Mouse (Mus musculus): ENCODE measurements around the gene Gtsf1l. TPM values are rescaled to one million over a fixed set of nuclear protein-coding genes. Genes with fewer than 3 reads are reported as not detected.

Gene Gtsf1l
- total and polyA plus RNA-seq, 3 experiments = 0.68 TPM; not detected in 2

- Histone ChIP-seq H3K27ac (no peak within 1 kb of the TSS), H3K36me3 (ENCODE audit: control insufficient read depth, insufficient read depth, low read length) (no peaks in the 10 kb centered on the region), H3K79me2 (replicated peaks; ENCODE audit: control insufficient read depth, insufficient read depth, low read length) (no peaks in the 10 kb centered on the region), H3K4me3 (peak within 1 kb of the TSS; percentile 56), H3K27me3 (ENCODE audit: control insufficient read depth, insufficient read depth, low read length) (no peaks in the 10 kb centered on the region), H3K9ac (ENCODE audit: low read depth, low read length) (no peak within 1 kb of the TSS), H3K4me1 (ENCODE audit: control insufficient read depth, insufficient read depth, low read length) (no peaks in the 10 kb centered on the region)
- DNase-seq = peak; percentile 92 to 93
- no peak; the same call in 1 of the 2 replicates for TF ChIP-seq CTCF (IDR thresholded peaks at IDR 0.05)
- TF ChIP-seq EP300 (IDR thresholded peaks at IDR 0.05; ENCODE audit: insufficient read depth, low read depth, low read length) = no peak
- TF ChIP-seq POLR2A (IDR thresholded peaks at IDR 0.05; ENCODE audit: insufficient read depth, low read depth, low read length) = no peak
- WGBS = under 1% methylated on average over 48 of the region's 48 CpGs
- intact Hi-C loops (cut with DNase I) = no loop called here
These were observed 33.3 kb downstream of the Gtsf1l start, which contains the start of gene Mybl2 for GRCm38 (mm10) chr2:163054335-163054840. Mybl2 (plus strand) TSS chr2:163054687.

GRCm38 (mm10) chr2:163052826-163053225 is 34.8 kb downstream of the Gtsf1l start:
- no peak overlapping the region for H3K9ac ChIP-seq (ENCODE audit: low read depth, low read length)
- no peaks in the 10 kb centered on the region for H3K4me1 ChIP-seq (ENCODE audit: control insufficient read depth, insufficient read depth, low read length)
- no peaks in the 10 kb centered on the region for H3K36me3 ChIP-seq (ENCODE audit: control insufficient read depth, insufficient read depth, low read length)
- DNase-seq = no peak
- H3K27me3 ChIP-seq (ENCODE audit: control insufficient read depth, insufficient read depth, low read length) = no peaks in the 10 kb centered on the region
- 77% methylated on average over 4 of the region's 4 CpGs for WGBS
- H3K79me2 ChIP-seq (replicated peaks; ENCODE audit: control insufficient read depth, insufficient read depth, low read length) = no peaks in the 10 kb centered on the region
- no peak overlapping the region for H3K27ac ChIP-seq
- intact Hi-C loops (cut with DNase I) = no loop called here
- TF ChIP-seq EP300 (IDR thresholded peaks at IDR 0.05; ENCODE audit: insufficient read depth, low read depth, low read length) = no peak
- no peak for TF ChIP-seq CTCF (IDR thresholded peaks at IDR 0.05)
- no peak for TF ChIP-seq POLR2A (IDR thresholded peaks at IDR 0.05; ENCODE audit: insufficient read depth, low read depth, low read length)
- no peak overlapping the region for H3K4me3 ChIP-seq

DNA sequence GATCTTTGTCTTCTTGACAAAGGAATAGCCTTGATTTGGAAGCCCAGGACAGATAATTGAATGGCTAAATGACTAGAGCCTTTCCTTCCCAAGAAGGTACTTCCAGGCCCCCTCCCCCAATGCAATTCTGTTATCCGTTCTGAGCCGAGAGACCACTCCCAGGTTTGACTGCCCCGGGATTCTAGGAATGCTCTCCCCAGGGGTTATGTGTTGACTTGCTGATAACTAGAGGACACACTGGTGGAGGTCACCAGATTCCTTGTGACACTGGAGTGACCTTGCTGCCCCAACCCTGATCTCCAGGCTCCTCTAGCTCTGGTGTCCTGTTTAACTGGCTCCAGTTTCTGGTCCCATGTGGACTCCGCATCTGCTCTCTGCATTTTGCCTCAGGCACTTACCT is 35.6 kb downstream of the Gtsf1l start:
- WGBS = 62% methylated on average over 4 of the region's 4 CpGs
- Histone ChIP-seq H3K4me3 (no peak overlapping the region), H3K4me1 (ENCODE audit: control insufficient read depth, insufficient read depth, low read length) (no peaks in the 10 kb centered on the region), H3K9ac (ENCODE audit: low read depth, low read length) (no peak overlapping the region), H3K27me3 (ENCODE audit: control insufficient read depth, insufficient read depth, low read length) (no peaks in the 10 kb centered on the region), H3K79me2 (replicated peaks; ENCODE audit: control insufficient read depth, insufficient read depth, low read length) (no peaks in the 10 kb centered on the region), H3K27ac (no peak overlapping the region), H3K36me3 (ENCODE audit: control insufficient read depth, insufficient read depth, low read length) (no peaks in the 10 kb centered on the region)
- TF ChIP-seq POLR2A (IDR thresholded peaks at IDR 0.05; ENCODE audit: insufficient read depth, low read depth, low read length) (no peak), CTCF (IDR thresholded peaks at IDR 0.05) (no peak), EP300 (IDR thresholded peaks at IDR 0.05; ENCODE audit: insufficient read depth, low read depth, low read length) (no peak)
- no peak for DNase-seq
- intact Hi-C loops (cut with DNase I) = no loop called here

DNA sequence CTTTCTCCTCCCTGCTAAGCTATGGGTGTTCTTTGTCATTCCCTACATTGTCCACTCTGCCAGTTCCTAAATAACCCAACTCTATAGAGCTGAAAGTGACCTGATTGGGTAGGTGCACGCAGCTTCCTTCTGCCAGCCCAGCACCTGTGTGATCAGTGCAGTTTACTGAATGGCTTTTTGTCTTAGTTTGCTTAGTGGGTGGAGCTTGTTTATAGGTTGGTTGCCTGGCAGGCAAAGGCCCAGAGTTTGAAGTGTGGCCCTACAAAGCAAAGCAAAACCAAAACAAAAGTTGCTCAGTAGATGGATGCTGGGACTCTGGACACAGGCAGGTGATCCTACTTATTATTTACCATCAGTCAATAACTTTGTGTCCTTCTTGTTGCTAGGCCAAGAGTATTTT is 36.0 kb downstream of the Gtsf1l start:
- no peak for TF ChIP-seq POLR2A (IDR thresholded peaks at IDR 0.05; ENCODE audit: insufficient read depth, low read depth, low read length)
- no peak for TF ChIP-seq CTCF (IDR thresholded peaks at IDR 0.05)
- no peak for TF ChIP-seq EP300 (IDR thresholded peaks at IDR 0.05; ENCODE audit: insufficient read depth, low read depth, low read length)
- H3K79me2 ChIP-seq (replicated peaks; ENCODE audit: control insufficient read depth, insufficient read depth, low read length) = no peaks in the 10 kb centered on the region
- H3K4me1 ChIP-seq (ENCODE audit: control insufficient read depth, insufficient read depth, low read length) = no peaks in the 10 kb centered on the region
- no peak overlapping the region for H3K4me3 ChIP-seq
- no peaks in the 10 kb centered on the region for H3K36me3 ChIP-seq (ENCODE audit: control insufficient read depth, insufficient read depth, low read length)
- no peak overlapping the region for H3K9ac ChIP-seq (ENCODE audit: low read depth, low read length)
- intact Hi-C loops (cut with DNase I) = no loop called here
- 81% methylated on average over 1 of the region's 1 CpGs for WGBS
- DNase-seq = no peak
- H3K27me3 ChIP-seq (ENCODE audit: control insufficient read depth, insufficient read depth, low read length) = no peaks in the 10 kb centered on the region
- no peak overlapping the region for H3K27ac ChIP-seq

- H3K4me1 ChIP-seq (ENCODE audit: control insufficient read depth, insufficient read depth, low read length) = no peaks in the 10 kb centered on the region
- WGBS = 77% methylated on average over 2 of the region's 2 CpGs
- H3K27me3 ChIP-seq (ENCODE audit: control insufficient read depth, insufficient read depth, low read length) = no peaks in the 10 kb centered on the region
- intact Hi-C loops (cut with DNase I) = loop anchor here (2.0 to 5.0 kb wide), 2 partner anchors 283 to 352 kb away; no protein-coding TSS in a partner anchor
- H3K9ac ChIP-seq (ENCODE audit: low read depth, low read length) = no peak overlapping the region
- H3K36me3 ChIP-seq (ENCODE audit: control insufficient read depth, insufficient read depth, low read length) = no peaks in the 10 kb centered on the region
- TF ChIP-seq POLR2A (IDR thresholded peaks at IDR 0.05; ENCODE audit: insufficient read depth, low read depth, low read length) = no peak
- no peak for TF ChIP-seq EP300 (IDR thresholded peaks at IDR 0.05; ENCODE audit: insufficient read depth, low read depth, low read length)
- no peak for TF ChIP-seq CTCF (IDR thresholded peaks at IDR 0.05)
- no peaks in the 10 kb centered on the region for H3K79me2 ChIP-seq (replicated peaks; ENCODE audit: control insufficient read depth, insufficient read depth, low read length)
- DNase-seq = no peak
- H3K4me3 ChIP-seq = no peak overlapping the region
- no peak overlapping the region for H3K27ac ChIP-seq
These were observed 38.5 kb downstream of the Gtsf1l start for GRCm38 (mm10) chr2:163049116-163049515.

DNA sequence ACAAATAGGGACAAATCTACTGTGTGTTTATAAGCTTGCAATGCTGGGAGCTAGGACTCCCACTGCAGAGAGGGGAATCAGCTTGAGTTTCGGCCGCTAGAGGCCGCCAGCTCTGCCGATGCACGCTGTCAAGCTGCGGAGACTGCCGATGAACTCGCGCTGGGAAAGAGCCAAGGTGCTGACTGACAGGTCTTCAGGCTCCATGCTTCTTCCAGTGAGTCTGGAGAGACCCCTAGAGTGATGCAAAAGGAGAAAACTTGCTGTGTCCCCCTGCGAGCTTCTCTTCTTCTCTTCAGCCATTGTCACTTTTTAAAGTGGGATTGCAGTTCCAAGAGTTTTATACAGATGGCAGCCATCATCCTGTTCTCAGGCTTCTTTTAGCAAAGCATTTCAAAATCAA is 39.5 kb downstream of the Gtsf1l start:
- no peaks in the 10 kb centered on the region for H3K27me3 ChIP-seq (ENCODE audit: control insufficient read depth, insufficient read depth, low read length)
- H3K9ac ChIP-seq (ENCODE audit: low read depth, low read length) = no peak overlapping the region
- no peak for TF ChIP-seq POLR2A (IDR thresholded peaks at IDR 0.05; ENCODE audit: insufficient read depth, low read depth, low read length)
- 0 out of 2 replicates have a peak, but pooled peaks have one; percentile 18 for TF ChIP-seq EP300 (IDR thresholded peaks at IDR 0.05; ENCODE audit: insufficient read depth, low read depth, low read length)
- peak; percentile 94 for TF ChIP-seq CTCF (IDR thresholded peaks at IDR 0.05)
- no peaks in the 10 kb centered on the region for H3K4me1 ChIP-seq (ENCODE audit: control insufficient read depth, insufficient read depth, low read length)
- H3K27ac ChIP-seq = no peak overlapping the region
- H3K4me3 ChIP-seq = no peak overlapping the region
- intact Hi-C loops (cut with DNase I) = loop anchor here (2.0 to 5.0 kb wide), 2 partner anchors 284 to 353 kb away; no protein-coding TSS in a partner anchor
- WGBS = 2% methylated on average over 10 of the region's 10 CpGs
- H3K36me3 ChIP-seq (ENCODE audit: control insufficient read depth, insufficient read depth, low read length) = no peaks in the 10 kb centered on the region
- peak; percentile 67 to 76 for DNase-seq
- H3K79me2 ChIP-seq (replicated peaks; ENCODE audit: control insufficient read depth, insufficient read depth, low read length) = no peaks in the 10 kb centered on the region

Data from heart, adult 2 months (tissue).